Mouse (Mus musculus) splenic B cell, adult 2 months (primary cell): ENCODE measurements around the gene Nup43.

Experiments
- DNase-seq: peaks from one replicate; pipeline ENCODE4 v3.0.0-alpha.2; 2011; ENCODE audit warnings: low read depth, low spot score
- H3K27me3 ChIP-seq: 2 replicates; pipeline ENCODE4 v1.6.1; 2012; ENCODE audit warnings: mild to moderate bottlenecking, low read length, moderate library complexity, mixed read lengths; ENCODE audit not compliant: control insufficient read depth, poor library complexity, insufficient read depth, severe bottlenecking
- H3K36me3 ChIP-seq: 2 replicates; pipeline ENCODE4 v1.6.1; 2012; ENCODE audit warnings: mild to moderate bottlenecking, low read length, moderate library complexity, mixed read lengths; ENCODE audit not compliant: control insufficient read depth, poor library complexity, insufficient read depth, severe bottlenecking

Nup43 gene

DNA sequence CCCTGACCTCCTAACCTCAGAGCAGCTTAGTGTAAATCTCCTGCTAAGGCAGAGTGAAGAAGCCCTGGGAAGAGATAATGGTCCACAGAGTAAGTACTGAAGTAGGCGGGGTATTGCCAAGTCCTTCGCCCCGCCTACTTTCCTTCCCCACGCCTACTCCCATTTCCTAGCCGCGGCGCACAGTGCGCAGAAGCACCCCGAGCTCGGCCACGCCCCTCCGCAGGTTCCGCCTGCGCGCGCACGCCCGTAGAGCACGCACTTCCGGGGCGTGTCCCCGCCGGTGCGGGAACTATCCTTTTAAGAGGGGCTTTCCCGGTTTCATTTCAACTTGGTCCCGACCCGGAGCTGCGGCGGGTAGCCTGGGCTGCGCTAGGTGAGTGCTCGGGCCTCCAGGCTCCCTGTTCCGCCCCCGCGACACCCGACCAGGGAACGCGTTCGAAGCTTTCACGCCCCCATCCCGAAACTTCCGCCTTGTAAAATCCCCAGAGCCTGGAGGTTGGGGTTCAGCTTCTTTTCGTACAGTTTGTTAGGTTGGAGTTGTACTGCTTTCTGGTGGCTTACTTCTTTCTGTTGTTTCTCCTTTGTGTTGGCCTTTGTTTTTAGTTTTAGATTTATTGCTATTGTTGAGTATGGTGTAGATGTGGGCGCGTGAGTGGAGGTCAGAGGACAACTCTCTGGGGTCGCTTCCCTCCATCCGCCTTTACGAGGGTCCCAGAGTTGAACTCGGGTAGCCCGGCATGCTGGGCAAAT, 58.6 kb downstream of the Nup43 start, which contains the start of gene Katna1:
TSS of gene Katna1 (plus strand) at position 250 of the 750 bp plus-strand sequence.
- Histone ChIP-seq H3K36me3 (no peaks in the 10 kb centered on the region), H3K27me3 (no peaks in the 10 kb centered on the region)
- DNase-seq = peak; percentile 98

DNA sequence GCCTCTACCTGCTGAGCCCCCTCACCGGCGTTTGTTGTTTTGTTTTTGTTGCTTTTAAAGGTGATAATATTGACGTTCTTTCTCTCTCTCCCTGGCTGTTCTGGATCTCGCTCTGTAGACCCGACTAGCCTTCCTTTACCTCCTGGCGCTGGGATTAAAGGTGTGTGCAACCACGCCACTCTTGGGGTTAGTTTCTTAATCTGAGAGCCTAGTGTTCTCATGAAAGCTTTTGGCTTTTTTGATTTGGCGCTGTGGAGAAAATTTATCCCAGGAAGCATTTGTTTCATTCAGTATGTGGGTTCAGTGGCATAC, 59.2 kb downstream of the Nup43 start:
- H3K36me3 ChIP-seq = no peaks in the 10 kb centered on the region
- DNase-seq = peak; percentile 17
- no peaks in the 10 kb centered on the region for H3K27me3 ChIP-seq

DNA sequence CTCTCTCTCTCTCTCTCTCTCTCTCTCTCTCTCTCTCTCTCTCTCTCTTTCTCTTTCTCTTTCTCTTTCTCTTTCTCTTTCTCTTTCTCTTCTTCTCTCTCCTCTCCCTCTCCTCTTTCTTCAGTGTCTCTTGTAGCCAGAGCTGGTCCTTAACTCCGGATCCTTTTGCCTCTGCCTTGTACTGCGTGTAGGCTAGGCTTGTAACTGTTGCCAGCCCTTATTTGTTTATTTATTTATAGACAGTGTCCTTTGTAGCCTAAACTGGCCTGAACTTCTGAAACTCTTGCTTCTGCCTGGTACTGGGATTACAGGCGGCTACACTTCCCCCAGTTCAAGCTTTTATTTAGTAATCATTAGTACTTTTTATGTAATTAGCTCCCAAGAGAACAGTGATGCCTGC, 59.7 kb downstream of the Nup43 start:
- no peaks in the 10 kb centered on the region for H3K27me3 ChIP-seq
- peak; percentile 22 for DNase-seq
- H3K36me3 ChIP-seq = no peaks in the 10 kb centered on the region
